Mouse (Mus musculus) central nervous system, embryonic 14 days (tissue): ENCODE data around the gene Ccl21b. TPM values are rescaled to one million over a fixed set of nuclear protein-coding genes. Genes with fewer than 3 reads are reported as not detected.

Source experiments
- polyA plus RNA-seq: library from polyadenylated mRNA; depleted of rRNA; stranded (reverse); fragments of >200 nt; gene quantifications from 2 replicates; pipeline ENCODE4 v1.2.3, GENCODE M21; 2012; rRNA removed

Ccl21b gene
- not detected in 2 replicates for polyA plus RNA-seq

GRCm38 (mm10) chr4:42255467-42255866 is at the start of gene Ccl21b:
TSS of gene Ccl21b (plus strand) at chr4:42255767.

GRCm38 (mm10) chr4:42240339-42240738 is 15.2 kb upstream of the Ccl21b start, which contains the start of gene Gm10600:
TSS of gene Gm10600 (plus strand) at chr4:42240639.

DNA sequence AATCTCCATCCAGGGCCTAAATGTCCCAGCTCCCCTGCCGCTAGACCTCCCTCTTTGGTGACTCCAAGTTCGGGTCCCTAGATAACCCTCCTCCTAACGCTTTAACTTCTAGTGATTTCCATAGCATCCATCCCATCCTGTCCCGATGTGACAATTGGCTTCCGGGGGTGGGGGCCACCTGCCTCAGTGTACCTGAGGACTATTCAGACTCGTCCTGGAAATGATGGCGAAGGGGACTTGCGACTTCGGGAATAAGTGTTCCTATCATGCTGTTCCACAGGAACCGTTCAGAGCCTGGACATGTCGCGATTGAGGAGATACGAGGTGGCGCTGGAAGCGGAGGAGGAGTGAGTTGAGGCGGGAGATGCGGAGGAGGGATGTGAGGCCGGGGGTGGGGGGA is 38.4 kb downstream of the Ccl21b start, which contains the start of gene Gm21953:
Gene Gm21953, plus strand, starts transcription at position 301 of the 400 bp plus-strand sequence.

Other genes starting within 250 kb of the Ccl21b start
- 0.77 and 1.3 TPM in 2 replicates for gene Gm21093, start 221.0 kb upstream of the Ccl21b start, polyA plus RNA-seq
- gene Gm3893, start 164.6 kb upstream of the Ccl21b start, polyA plus RNA-seq = not detected in 2 replicates
- not detected in 2 replicates for gene Gm13304, start 140.9 kb upstream of the Ccl21b start, polyA plus RNA-seq
- gene Gm13306, start 102.3 kb upstream of the Ccl21b start, polyA plus RNA-seq = 0.48 and 0.69 TPM in 2 replicates
- 0.16 TPM in 1 of 2 replicates, not detected in the other for gene Gm13305, start 87.2 kb upstream of the Ccl21b start, polyA plus RNA-seq
- gene Gm10600, start 15.1 kb upstream of the Ccl21b start, polyA plus RNA-seq = not detected in 2 replicates
- gene Gm21953, start 38.5 kb downstream of the Ccl21b start, polyA plus RNA-seq = not detected in 2 replicates
- gene Fam205a3, start 62.6 kb downstream of the Ccl21b start, polyA plus RNA-seq = not detected in 2 replicates
- not detected in 2 replicates for gene Gm21586, start 183.6 kb downstream of the Ccl21b start, polyA plus RNA-seq
- gene Gm2163, start 211.0 kb downstream of the Ccl21b start, polyA plus RNA-seq = 0.38 and 0.56 TPM in 2 replicates